Mouse (Mus musculus) layer of hippocampus, postnatal 10 days (tissue): ENCODE results near the gene Gm12790. TPM values are rescaled to one million over a fixed set of nuclear protein-coding genes. Genes with fewer than 3 reads are reported as not detected.
"Not testable (repeated sequence)": the region's sequence is repeated elsewhere in the genome, so short reads cannot be mapped to it uniquely, and the experiment has no call there.

Experiments used
- DNase-seq, 2 experiments: peaks; one replicate each; pipeline ENCODE4 v3.0.0; 2021; ENCODE audit warnings: low spot score in 2 of 2
- long read RNA-seq: library from polyadenylated mRNA; stranded (forward); transcript quantifications from one replicate; pipeline ENCODE4 v2.0.0, GENCODE M21; 2023
- total RNA-seq, 2 experiments: library from RNA; stranded (reverse); gene quantifications; 2 replicates each; pipeline ENCODE4 v1.2.3; 2021

The Gm12790 gene
- total RNA-seq, result not detected
- long read RNA-seq, result 0 reads

DNA sequence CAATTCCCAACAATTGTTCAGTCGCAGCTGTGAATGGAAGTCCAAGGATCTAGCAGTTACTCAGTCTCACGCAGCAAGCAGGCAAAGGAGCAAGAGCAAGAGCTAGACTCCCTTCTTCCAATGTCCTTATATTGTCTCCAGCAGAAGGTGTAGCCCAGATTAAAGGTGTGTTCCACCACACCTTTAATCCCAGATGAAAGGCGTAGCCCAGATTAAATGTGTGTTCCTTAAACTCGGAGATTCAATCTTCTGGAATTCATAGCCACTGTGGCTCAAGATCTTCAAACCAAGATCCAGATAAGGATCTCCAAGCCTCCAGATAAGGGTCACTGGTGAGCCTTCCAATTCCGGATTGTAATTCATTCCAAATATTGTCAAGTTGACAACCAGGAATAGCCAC, at the start of gene Gm12790:
Gene Gm12790, minus strand, starts transcription at position 101 of the 400 bp plus-strand sequence.
- DNase-seq, result not testable (repeated sequence)

DNA sequence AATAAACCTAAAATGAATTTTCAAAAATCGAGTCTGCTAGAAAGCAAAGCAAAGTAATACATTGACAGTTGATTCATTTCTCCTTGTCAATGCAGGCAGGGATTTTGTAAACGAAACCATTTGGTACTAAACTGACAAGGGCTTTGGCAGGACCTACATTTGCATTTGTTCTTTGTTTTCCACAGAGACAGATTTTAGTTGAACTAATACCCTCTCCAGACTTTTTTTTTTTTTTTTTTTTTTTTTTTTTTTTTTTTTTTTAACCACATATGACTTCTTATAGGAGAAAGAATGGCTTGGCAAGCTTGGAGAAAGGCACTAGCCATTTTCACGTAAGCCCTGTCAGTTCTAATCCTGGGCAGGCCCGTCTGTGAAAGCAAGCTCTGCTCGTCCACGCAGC, 45.8 kb upstream of the Gm12790 start:
- DNase-seq, result no peak

DNA sequence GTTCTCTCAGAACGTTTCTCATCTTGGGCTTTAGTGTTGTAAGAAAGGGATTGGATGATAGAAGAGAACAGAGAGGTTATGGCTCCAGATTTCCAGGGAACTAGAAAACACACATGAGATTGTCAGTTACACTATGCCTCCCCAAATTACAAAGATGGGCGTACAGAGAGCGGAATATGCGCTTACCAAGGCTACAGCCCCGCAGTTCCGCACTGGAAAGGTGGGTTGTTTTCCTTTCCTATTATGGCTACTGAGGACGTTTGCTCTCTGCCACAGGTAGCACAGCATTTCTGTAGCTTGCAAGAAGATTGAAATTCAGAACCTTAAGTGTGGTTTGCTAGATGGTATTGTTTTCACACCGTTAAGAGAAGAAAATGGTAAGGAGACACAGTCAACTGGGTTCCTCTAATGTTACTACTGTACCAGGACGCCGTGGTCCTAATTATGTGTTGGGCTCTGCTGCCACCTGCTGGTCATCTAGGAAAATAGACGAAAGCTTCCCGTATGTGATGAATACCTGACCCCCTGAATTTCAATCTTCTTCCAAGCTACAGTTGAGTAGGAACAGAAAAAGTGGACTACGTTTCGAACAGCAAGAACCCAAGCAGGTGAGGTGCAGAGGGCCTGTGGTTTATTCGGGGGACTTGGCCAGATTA, 17.5 kb upstream of the Gm12790 start:
- peak; percentile 78 to 83 for DNase-seq

DNA sequence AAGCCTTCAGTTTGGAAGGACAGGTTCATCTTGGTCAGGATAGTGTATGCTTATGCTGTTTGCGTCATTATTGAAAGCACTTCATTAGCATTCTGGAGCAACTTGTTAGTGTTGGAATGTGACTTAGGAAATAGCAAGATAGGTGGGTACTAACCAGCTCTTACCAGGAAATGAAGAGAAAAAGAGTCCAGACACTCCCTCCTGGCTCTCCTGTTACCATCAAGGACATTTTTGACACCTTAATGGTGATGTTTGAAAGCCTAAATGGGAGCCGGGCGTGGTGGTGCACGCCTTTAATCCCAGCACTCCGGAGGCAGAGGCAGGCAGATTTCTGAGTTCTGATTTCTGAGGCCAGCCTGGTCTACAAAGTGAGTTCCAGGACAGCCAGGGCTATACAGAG, 16.6 kb upstream of the Gm12790 start:
- DNase-seq, result no peak

DNA sequence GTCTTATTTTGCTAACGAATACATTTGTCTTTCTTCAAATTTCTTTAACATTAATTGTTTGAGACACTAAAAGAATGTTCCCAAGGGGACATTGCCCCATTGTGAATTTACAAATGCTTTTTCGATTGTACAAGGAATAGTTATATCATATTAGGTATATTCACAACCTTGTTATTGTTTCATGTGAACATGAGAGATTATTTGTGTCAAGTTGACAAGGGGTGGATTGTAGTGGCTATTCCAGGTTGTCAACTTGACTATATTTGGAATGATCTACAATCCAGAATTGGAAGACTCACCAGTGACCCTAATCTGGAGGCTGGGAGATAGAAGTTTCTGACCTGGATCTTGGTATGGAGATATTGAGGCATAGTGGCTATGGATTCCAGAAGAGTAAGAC, 5.5 kb upstream of the Gm12790 start, which contains the start of gene Gm12789:
Gene Gm12789, plus strand, starts transcription at position 301 of the 400 bp plus-strand sequence.
- not testable (repeated sequence) for DNase-seq

DNA sequence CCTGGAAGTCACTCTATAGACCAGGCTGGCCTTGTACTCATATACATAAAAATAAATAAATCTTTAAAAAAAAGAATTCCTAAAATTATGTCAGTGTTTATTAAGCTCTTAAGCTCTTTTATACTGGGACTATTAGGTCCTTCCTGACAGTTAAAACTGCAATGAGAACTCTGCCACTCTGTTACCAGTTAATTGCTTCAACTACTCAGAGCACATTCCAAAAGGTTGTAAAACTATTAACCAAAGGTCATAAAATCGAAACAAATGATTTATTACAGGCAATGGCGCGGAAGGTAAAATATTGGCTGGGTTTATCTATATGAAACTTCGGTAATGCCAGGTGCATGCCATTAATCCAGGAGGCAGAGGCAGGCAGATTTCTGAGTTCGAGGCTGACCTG, 4.8 kb upstream of the Gm12790 start:
- no peak for DNase-seq

DNA sequence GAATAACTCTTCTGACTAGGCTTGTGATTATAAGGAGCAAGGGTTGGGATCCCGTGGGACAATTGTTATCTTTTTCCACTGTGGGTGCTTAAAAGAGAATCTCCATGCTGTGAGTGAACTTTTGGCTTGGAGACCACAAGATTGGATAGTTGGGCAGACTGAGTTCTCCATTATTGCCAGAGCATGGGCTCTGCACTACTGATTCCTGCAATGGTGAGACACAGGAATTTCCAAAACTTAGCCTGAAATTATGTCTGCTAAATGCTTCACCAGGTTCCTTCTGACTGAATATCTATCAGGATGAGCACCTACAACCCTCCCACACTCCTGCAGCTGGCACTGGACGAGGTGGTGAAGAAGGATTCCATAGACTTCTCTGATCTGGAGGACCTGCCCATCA, 40.7 kb downstream of the Gm12790 start, which contains the start of gene Gm12794:
Gene Gm12794, plus strand, starts transcription at position 301 of the 400 bp plus-strand sequence.
- not testable (repeated sequence) for DNase-seq

Other genes starting within 250 kb of the Gm12790 start
- gene B020004J07Rik, start 137.0 kb downstream of the Gm12790 start, total RNA-seq, result not detected
- gene C130073F10Rik, start 87.3 kb downstream of the Gm12790 start, total RNA-seq, result not detected
- gene Gm12800, start 71.9 kb downstream of the Gm12790 start, total RNA-seq, result not detected
- gene Gm12794, start 40.6 kb downstream of the Gm12790 start, total RNA-seq, result not detected
- gene Gm12789, start 5.6 kb upstream of the Gm12790 start, total RNA-seq, result not detected
- 10 to 100 TPM; 60.0 to 67.1 TPM for gene Pde4b, start 106.5 kb upstream of the Gm12790 start, total RNA-seq